In genomic region chr4:47128515-47128914, GRCm38 (mm10) we compare ENCODE assay signal across 8 mouse cellular contexts. TPM values are rescaled to one million over a fixed set of nuclear protein-coding genes. Genes with fewer than 3 reads are reported as not detected.
DNase-seq lines count a peak whose midpoint lies in the region; ATAC-seq and TF ChIP-seq lines count a peak whose summit lies in the region.

No protein-coding gene starts in this region.

- H3K27ac ChIP-seq in heart, postnatal 0 days (ENCODE audit: low read depth) = no peak overlapping the region

- H3K4me3 ChIP-seq in heart, postnatal 0 days (ENCODE audit: low read depth, low read length) = no peak overlapping the region

- no peaks in the 10 kb centered on the region for H3K4me1 ChIP-seq in heart, postnatal 0 days (ENCODE audit: control insufficient read depth, insufficient read depth)

- no peak for ATAC-seq in heart, postnatal 0 days (ENCODE audit: insufficient read depth, low read depth)

- no peak overlapping the region for H3K4me2 ChIP-seq in heart, postnatal 0 days (ENCODE audit: low read depth, low read length)

- 61% methylated on average over 7 of the region's 7 CpGs for WGBS in heart, postnatal 0 days

- no peaks in the 10 kb centered on the region for H3K9me3 ChIP-seq in heart, postnatal 0 days (replicated peaks; ENCODE audit: control insufficient read depth, low read length)

- H3K36me3 ChIP-seq in heart, postnatal 0 days (replicated peaks; ENCODE audit: control insufficient read depth, insufficient read depth, low read length) = no peaks in the 10 kb centered on the region

- peak; percentile 59 for TF ChIP-seq CTCF in heart, postnatal 0 days (IDR thresholded peaks at IDR 0.05; ENCODE audit: low read depth)

- no peak for DNase-seq in heart, postnatal 0 days (ENCODE audit: low spot score)
- no peak for DNase-seq in heart, adult 9 months (ENCODE audit: low spot score in 2 of 2)
- peak; percentile 39 for DNase-seq in 416B (ENCODE audit: low read depth)
- DNase-seq in adipocyte (ENCODE audit: low spot score) = peak; percentile 71
- DNase-seq in layer of hippocampus, adult 9-11 months = peak; percentile 23
- DNase-seq in spleen, adult 18-20 months = no peak
- DNase-seq in left cerebral cortex, adult 11 months (ENCODE audit: low spot score) = no peak
- DNase-seq in T-cell, adult 2 months (ENCODE audit: low spot score) = no peak

- TF ChIP-seq EP300 in heart, postnatal 0 days (IDR thresholded peaks at IDR 0.05; ENCODE audit: low read depth) = no peak

- no peaks in the 10 kb centered on the region for H3K27me3 ChIP-seq in heart, postnatal 0 days (ENCODE audit: control insufficient read depth, insufficient read depth, low read length)

- no peak overlapping the region for H3K9ac ChIP-seq in heart, postnatal 0 days (replicated peaks; ENCODE audit: low read depth, low read length)

RNA-seq across cellular contexts. Expression of gene Galnt12, which starts 36.8 kb away (rescaled TPM):
- total RNA-seq in heart, postnatal 0 days (2014; rRNA removed; ENCODE audit: low replicate concordance) = 0.70 and 1.9 TPM in 2 replicates
- polyA plus RNA-seq in heart, postnatal 0 days (2015; fragmentation: Nextera tagmentation; extraction: Ambion mirVana) = 1.1 and 1.4 TPM in 2 replicates

Comparison
In these comparisons a context has a peak if more than half of its experiments do, and no peak if none do; other contexts are left out.
1. DNase-seq: peak in 416B (single experiment), adipocyte (single experiment) and layer of hippocampus, adult 9-11 months (single experiment); none in heart, postnatal 0 days (single experiment), heart, adult 9 months (0 of 2), spleen, adult 18-20 months (0 of 2), left cerebral cortex, adult 11 months (single experiment) and T-cell, adult 2 months (single experiment).